Mouse (Mus musculus): ENCODE data around the gene Pkd2.

DNA sequence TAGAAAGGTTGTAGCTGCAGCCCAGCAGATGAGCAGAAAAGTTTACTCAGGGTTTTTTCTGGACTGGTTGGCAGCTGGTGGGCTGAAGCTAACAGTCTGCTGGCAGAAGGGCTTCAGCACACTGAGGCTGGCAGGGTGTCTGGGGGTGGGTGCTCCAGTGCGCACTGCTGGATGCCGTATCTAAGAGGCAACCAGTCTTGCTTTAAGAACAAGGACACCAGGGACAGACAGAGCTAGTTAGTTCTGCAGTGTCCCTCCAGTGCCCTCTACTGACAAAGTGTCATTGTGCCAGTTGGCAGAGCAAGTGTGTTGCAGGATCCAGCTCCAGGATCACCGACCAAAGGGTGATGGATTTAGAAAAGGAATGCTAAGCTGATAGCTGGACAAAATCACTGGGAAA, 13.1 kb upstream of the Pkd2 start:
- TF ChIP-seq POLR2A (IDR thresholded peaks at IDR 0.05; ENCODE audit: borderline replicate concordance, insufficient read depth, low read length), result no peak
- peak; percentile 73 for TF ChIP-seq CTCF (IDR thresholded peaks at IDR 0.05; ENCODE audit: borderline replicate concordance, insufficient read depth, low read depth, low read length)
